Mouse (Mus musculus): ENCODE data around the gene Slc35f1. TPM values are rescaled to one million over a fixed set of nuclear protein-coding genes. Genes with fewer than 3 reads are reported as not detected.

The Slc35f1 gene
- polyA plus RNA-seq, 1 experiment from 2014 or later: 29.6 TPM

GRCm38 (mm10) chr10:52807808-52808207 lies 117.5 kb downstream of the Slc35f1 start:
- Histone ChIP-seq H3K4me2 (no peak overlapping the region), H3K36me3 (replicated peaks) (no peaks in the 10 kb centered on the region), H3K4me3 (replicated peaks) (no peak overlapping the region), H3K9me3 (no peaks in the 10 kb centered on the region), H3K27ac (no peak overlapping the region), H3K4me1 (peaks cover 5% of the 10 kb centered on the region), H3K27me3 (no peaks in the 10 kb centered on the region), H3K9ac (no peak overlapping the region)
- 22% methylated on average over 2 of the region's 2 CpGs for WGBS
- peak; percentile 51; the same call in 1 of the 2 replicates for ATAC-seq (ENCODE audit: low FRiP score)

GRCm38 (mm10) chr10:52812861-52813260 lies 122.5 kb downstream of the Slc35f1 start:
- H3K9me3 ChIP-seq: no peaks in the 10 kb centered on the region

GRCm38 (mm10) chr10:52814358-52814757 lies 124.0 kb downstream of the Slc35f1 start:
- no peaks in the 10 kb centered on the region for H3K27me3 ChIP-seq
- ATAC-seq (ENCODE audit: low FRiP score): no peak
- no peaks in the 10 kb centered on the region for H3K36me3 ChIP-seq (replicated peaks)
- no peaks in the 10 kb centered on the region for H3K4me1 ChIP-seq
- H3K4me3 ChIP-seq (replicated peaks): no peak overlapping the region
- 89% methylated on average over 5 of the region's 5 CpGs for WGBS
- no peak overlapping the region for H3K27ac ChIP-seq
- no peaks in the 10 kb centered on the region for H3K9me3 ChIP-seq
- H3K4me2 ChIP-seq: no peak overlapping the region
- no peak overlapping the region for H3K9ac ChIP-seq

More at GRCm38 (mm10) chr10:52812861-52813260, 122.5 kb downstream of the Slc35f1 start:
- no peak overlapping the region for H3K9ac ChIP-seq
- H3K4me2 ChIP-seq: no peak overlapping the region
- no peak overlapping the region for H3K4me3 ChIP-seq (replicated peaks)
- peaks cover under 1% of the 10 kb centered on the region; the same call in 1 of the 2 replicates for H3K4me1 ChIP-seq
- no peak for ATAC-seq (ENCODE audit: low FRiP score)
- no peaks in the 10 kb centered on the region for H3K27me3 ChIP-seq
- H3K36me3 ChIP-seq (replicated peaks): no peaks in the 10 kb centered on the region
- WGBS: 92% methylated on average over 4 of the region's 4 CpGs
- H3K27ac ChIP-seq: no peak overlapping the region

- no peak overlapping the region for H3K9ac ChIP-seq
- WGBS: 97% methylated on average over 1 of the region's 1 CpGs
- ATAC-seq (ENCODE audit: low FRiP score): no peak
These were observed 129.3 kb downstream of the Slc35f1 start for GRCm38 (mm10) chr10:52819661-52820060.

GRCm38 (mm10) chr10:52822909-52823308 lies 132.6 kb downstream of the Slc35f1 start:
- no peaks in the 10 kb centered on the region; the same call in 1 of the 2 replicates for H3K36me3 ChIP-seq (replicated peaks)
- no peaks in the 10 kb centered on the region for H3K27me3 ChIP-seq
- H3K27ac ChIP-seq: no peak overlapping the region
- no peak overlapping the region for H3K4me2 ChIP-seq
- H3K9ac ChIP-seq: no peak overlapping the region
- no peaks in the 10 kb centered on the region for H3K4me1 ChIP-seq
- 90% methylated on average over 2 of the region's 2 CpGs for WGBS
- H3K9me3 ChIP-seq: no peaks in the 10 kb centered on the region
- H3K4me3 ChIP-seq (replicated peaks): no peak overlapping the region
- ATAC-seq (ENCODE audit: low FRiP score): no peak

More at GRCm38 (mm10) chr10:52819661-52820060, 129.3 kb downstream of the Slc35f1 start:
- Histone ChIP-seq H3K27ac (no peak overlapping the region), H3K4me2 (no peak overlapping the region), H3K9me3 (no peaks in the 10 kb centered on the region), H3K4me1 (no peaks in the 10 kb centered on the region), H3K27me3 (no peaks in the 10 kb centered on the region), H3K4me3 (replicated peaks) (no peak overlapping the region), H3K36me3 (replicated peaks) (no peaks in the 10 kb centered on the region; the same call in 1 of the 2 replicates)

GRCm38 (mm10) chr10:52825746-52826145 lies 135.4 kb downstream of the Slc35f1 start:
- H3K4me3 ChIP-seq (replicated peaks): no peak overlapping the region
- H3K9ac ChIP-seq: no peak overlapping the region
- H3K36me3 ChIP-seq (replicated peaks): no peaks in the 10 kb centered on the region; the same call in 1 of the 2 replicates
- no peaks in the 10 kb centered on the region for H3K27me3 ChIP-seq
- no peak overlapping the region for H3K27ac ChIP-seq
- no peak overlapping the region for H3K4me2 ChIP-seq
- no peaks in the 10 kb centered on the region for H3K9me3 ChIP-seq
- ATAC-seq (ENCODE audit: low FRiP score): no peak
- H3K4me1 ChIP-seq: no peaks in the 10 kb centered on the region
- 85% methylated on average over 4 of the region's 4 CpGs for WGBS

GRCm38 (mm10) chr10:52840819-52841218 lies 150.5 kb downstream of the Slc35f1 start:
- WGBS: 37% methylated on average over 2 of the region's 2 CpGs
- no peak overlapping the region for H3K9ac ChIP-seq
- H3K36me3 ChIP-seq (replicated peaks): no peaks in the 10 kb centered on the region
- H3K4me3 ChIP-seq (replicated peaks): no peak overlapping the region
- no peak for ATAC-seq (ENCODE audit: low FRiP score)
- H3K27me3 ChIP-seq: no peaks in the 10 kb centered on the region
- H3K27ac ChIP-seq: no peak overlapping the region
- H3K9me3 ChIP-seq: no peaks in the 10 kb centered on the region
- no peak overlapping the region for H3K4me2 ChIP-seq
- peaks cover 3% of the 10 kb centered on the region; the same call in 1 of the 2 replicates for H3K4me1 ChIP-seq

GRCm38 (mm10) chr10:52851994-52852393 lies 161.7 kb downstream of the Slc35f1 start:
- H3K4me1 ChIP-seq: no peaks in the 10 kb centered on the region
- no peak for ATAC-seq (ENCODE audit: low FRiP score)
- no peaks in the 10 kb centered on the region for H3K36me3 ChIP-seq (replicated peaks)
- no peak overlapping the region for H3K27ac ChIP-seq
- H3K4me3 ChIP-seq (replicated peaks): no peak overlapping the region
- no peak overlapping the region for H3K9ac ChIP-seq
- H3K4me2 ChIP-seq: no peak overlapping the region
- H3K9me3 ChIP-seq: no peaks in the 10 kb centered on the region
- no peaks in the 10 kb centered on the region for H3K27me3 ChIP-seq

- Histone ChIP-seq H3K4me1 (0 out of 2 replicates have a peak, but pooled peaks cover 6% of the 10 kb centered on the region), H3K9ac (no peak overlapping the region), H3K4me2 (no peak overlapping the region), H3K27me3 (no peaks in the 10 kb centered on the region), H3K4me3 (replicated peaks) (no peak overlapping the region), H3K36me3 (replicated peaks) (no peaks in the 10 kb centered on the region), H3K27ac (no peak overlapping the region), H3K9me3 (no peaks in the 10 kb centered on the region)
- 78% methylated on average over 2 of the region's 2 CpGs for WGBS
- no peak for ATAC-seq (ENCODE audit: low FRiP score)
These were observed 170.5 kb downstream of the Slc35f1 start for GRCm38 (mm10) chr10:52860851-52861250.

- Histone ChIP-seq H3K4me1 (0 out of 2 replicates have a peak, but pooled peaks cover 6% of the 10 kb centered on the region), H3K27me3 (no peaks in the 10 kb centered on the region), H3K4me3 (replicated peaks) (no peak overlapping the region), H3K27ac (no peak overlapping the region), H3K4me2 (no peak overlapping the region), H3K9me3 (no peaks in the 10 kb centered on the region), H3K9ac (no peak overlapping the region), H3K36me3 (replicated peaks) (no peaks in the 10 kb centered on the region)
- WGBS: 92% methylated on average over 5 of the region's 5 CpGs
- ATAC-seq (ENCODE audit: low FRiP score): no peak
These were observed 174.6 kb downstream of the Slc35f1 start for GRCm38 (mm10) chr10:52864936-52865335.

- Histone ChIP-seq H3K4me2 (no peak overlapping the region), H3K27ac (no peak overlapping the region), H3K4me3 (replicated peaks) (no peak overlapping the region), H3K9me3 (no peaks in the 10 kb centered on the region), H3K4me1 (peaks cover 8% of the 10 kb centered on the region), H3K9ac (no peak overlapping the region), H3K36me3 (replicated peaks) (no peaks in the 10 kb centered on the region), H3K27me3 (no peaks in the 10 kb centered on the region)
- no peak for ATAC-seq (ENCODE audit: low FRiP score)
These were observed 180.8 kb downstream of the Slc35f1 start for GRCm38 (mm10) chr10:52871110-52871509.

- no peaks in the 10 kb centered on the region for H3K27me3 ChIP-seq
- no peaks in the 10 kb centered on the region for H3K36me3 ChIP-seq (replicated peaks)
- H3K9me3 ChIP-seq: no peaks in the 10 kb centered on the region
- no peak for ATAC-seq (ENCODE audit: low FRiP score)
- 75% methylated on average over 9 of the region's 9 CpGs for WGBS
- no peak overlapping the region for H3K4me3 ChIP-seq (replicated peaks)
- H3K27ac ChIP-seq: no peak overlapping the region
- H3K4me2 ChIP-seq: no peak overlapping the region
- H3K4me1 ChIP-seq: peaks cover 37% of the 10 kb centered on the region
- no peak overlapping the region for H3K9ac ChIP-seq
These were observed 183.8 kb downstream of the Slc35f1 start for GRCm38 (mm10) chr10:52874133-52874532.

- Histone ChIP-seq H3K36me3 (replicated peaks) (no peaks in the 10 kb centered on the region), H3K4me3 (replicated peaks) (no peak overlapping the region), H3K9ac (no peak overlapping the region), H3K27me3 (no peaks in the 10 kb centered on the region), H3K4me2 (no peak overlapping the region), H3K9me3 (no peaks in the 10 kb centered on the region), H3K4me1 (peaks cover 37% of the 10 kb centered on the region), H3K27ac (no peak overlapping the region)
- ATAC-seq (ENCODE audit: low FRiP score): no peak
These were observed 184.4 kb downstream of the Slc35f1 start for GRCm38 (mm10) chr10:52874712-52875111.
